Mouse (Mus musculus): ENCODE measurements around the gene Cptp.
A peak's percentile ranks its signal among the peaks of the same experiment; 100 is the strongest.

The Cptp gene

GRCm38 (mm10) chr4:155869317-155870033 is at the start of gene Cptp, which contains the start of gene Ints11:
Gene Cptp, minus strand, starts transcription at chr4:155869440.
Gene Ints11, plus strand, starts transcription at chr4:155869546.
- DNase-seq, result peak; percentile 97

- no peak for DNase-seq
These were observed 39.5 kb upstream of the Cptp start for GRCm38 (mm10) chr4:155908751-155909150.

DNA sequence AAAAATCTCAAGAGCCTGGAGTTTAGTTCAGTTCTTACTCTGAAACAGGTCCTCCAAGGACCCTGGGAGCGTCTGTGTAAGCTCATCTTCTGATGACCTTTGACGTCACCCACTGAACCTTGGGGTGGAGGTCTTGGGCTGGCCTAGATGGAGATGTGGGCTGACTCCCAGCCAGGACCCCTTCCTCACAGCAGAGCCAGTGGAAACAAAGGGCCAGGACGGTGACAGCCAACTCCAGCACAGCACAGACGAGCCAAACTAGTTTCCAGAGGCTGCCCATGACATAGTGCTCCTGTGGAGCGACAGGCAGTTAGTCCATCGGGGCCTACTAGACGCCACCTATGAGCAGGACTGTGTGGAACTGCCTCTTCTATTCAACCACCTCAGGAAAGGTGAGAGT is 39.0 kb upstream of the Cptp start:
- no peak for DNase-seq

GRCm38 (mm10) chr4:155907003-155907402 is 37.8 kb upstream of the Cptp start:
- no peak for DNase-seq

DNA sequence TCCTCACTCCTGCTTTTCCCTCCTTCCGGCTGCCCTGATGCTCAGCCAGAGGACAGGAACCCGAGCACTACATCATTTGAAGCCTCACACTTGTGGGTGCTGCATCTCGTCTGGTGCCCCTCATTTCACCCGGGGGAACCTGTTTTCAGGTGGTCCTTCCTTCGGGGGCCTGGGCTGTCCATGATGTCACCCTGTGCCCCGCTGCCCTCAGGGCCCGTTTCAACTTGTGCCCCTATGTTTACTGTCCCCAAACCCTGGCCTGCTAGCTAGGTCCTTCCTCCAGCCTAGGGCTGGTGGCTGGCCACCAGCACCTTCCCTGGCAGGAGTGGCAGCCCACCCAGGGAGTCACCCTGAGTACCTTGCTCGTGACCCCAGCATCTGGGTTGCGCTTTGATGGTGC is 36.9 kb upstream of the Cptp start:
- no peak for DNase-seq

DNA sequence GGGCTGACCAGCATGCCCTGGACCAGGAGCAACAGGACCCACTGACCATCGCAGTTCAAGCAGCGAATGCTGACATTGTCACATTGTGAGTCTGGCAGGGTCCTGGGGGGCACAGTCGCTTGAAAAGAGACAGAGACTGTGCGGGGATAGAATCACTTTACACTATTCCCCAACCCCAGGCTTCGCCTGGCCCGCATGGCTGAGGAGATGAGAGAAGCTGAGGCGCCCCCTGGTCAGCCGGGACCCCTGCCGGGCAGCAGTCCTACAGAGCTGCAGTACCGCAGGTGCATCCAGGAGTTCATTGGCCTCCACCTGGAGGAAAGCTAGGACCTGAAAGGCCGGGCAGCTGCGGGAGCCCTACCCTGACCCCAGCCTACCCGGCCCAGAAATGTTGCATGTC is 36.4 kb upstream of the Cptp start:
- peak; percentile 2 for DNase-seq

DNA sequence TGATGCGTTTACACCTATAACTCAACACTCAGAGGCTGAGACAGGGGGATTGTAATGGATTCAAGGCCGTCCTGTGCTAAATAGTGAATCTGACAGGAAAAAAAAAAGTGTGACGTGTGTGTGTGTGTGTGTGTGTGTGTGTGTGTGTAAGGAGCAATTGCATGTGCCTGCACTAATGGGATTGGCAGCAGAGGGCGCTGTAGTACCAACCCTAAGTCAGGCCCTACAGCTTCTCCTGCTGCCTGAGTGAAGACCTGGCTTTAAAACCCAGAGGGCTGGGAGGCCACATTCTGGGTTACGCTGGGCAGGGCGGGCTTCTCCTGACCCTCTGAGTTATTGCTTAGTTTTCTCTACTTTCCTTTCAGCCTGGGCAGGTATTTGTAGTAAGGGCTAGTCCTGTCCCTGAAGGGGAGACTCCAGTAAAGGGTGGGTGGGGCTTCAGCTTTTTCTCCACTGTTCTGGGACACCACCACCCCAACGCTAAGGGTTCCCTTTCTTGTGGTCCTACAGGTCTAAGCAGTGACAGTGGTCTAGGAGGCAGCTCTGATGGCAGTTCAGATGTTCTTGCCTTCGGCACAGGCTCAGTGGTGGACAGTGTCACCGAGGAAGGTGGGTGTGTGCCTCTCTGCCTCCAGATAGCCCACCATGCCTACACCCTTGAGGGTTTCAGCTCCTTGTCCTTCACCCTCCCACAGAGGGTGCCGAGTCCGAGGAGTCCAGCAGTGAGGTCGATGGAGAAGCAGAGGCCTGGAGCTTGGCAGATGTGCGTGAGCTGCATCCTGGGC is 35.3 kb upstream of the Cptp start:
- DNase-seq, result peak; percentile 48

DNA sequence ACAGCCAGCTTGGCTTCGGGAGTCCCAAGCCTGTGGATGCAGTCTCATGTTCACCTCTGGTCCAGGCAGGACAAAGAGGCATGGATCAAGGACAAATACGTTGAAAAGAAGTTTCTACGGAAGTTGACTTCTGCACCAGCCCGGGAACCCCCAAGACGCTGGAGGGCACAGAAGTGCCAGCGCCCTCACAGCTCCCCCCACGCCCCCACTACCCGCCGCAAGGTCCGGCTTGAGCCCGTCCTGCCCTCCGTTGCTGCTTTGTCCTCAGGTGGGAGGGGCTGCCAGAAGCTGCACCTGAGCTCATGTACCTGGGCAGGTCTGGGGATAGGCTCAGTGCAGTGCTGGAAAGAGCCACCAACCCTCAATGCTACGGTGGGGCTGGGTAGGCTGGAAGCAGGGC is 34.0 kb upstream of the Cptp start:
- DNase-seq, result peak; percentile 2

DNA sequence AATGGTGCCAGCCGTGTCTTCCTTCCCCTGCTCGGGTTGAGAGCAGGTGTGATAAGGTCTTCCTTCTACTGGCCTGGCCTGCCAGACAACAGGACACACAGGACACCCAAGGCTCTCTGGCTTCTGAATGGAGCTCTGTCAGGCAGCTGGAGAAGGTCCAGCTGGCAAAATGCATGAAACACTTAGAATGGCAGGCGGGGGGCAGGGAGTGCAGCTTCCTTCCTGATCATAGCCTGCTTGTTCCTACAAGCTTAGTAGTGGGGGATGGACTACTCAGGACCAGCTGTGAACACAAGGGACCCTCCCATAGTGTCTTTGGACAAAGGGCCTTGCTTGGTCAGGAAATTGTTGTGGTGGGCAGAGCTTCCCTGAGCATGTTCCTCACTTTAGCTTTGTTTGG is 32.0 kb upstream of the Cptp start:
- peak; percentile 2 for DNase-seq

GRCm38 (mm10) chr4:155899355-155899754 is 30.1 kb upstream of the Cptp start:
- peak; percentile 2 for DNase-seq

GRCm38 (mm10) chr4:155898318-155898717 is 29.1 kb upstream of the Cptp start:
- DNase-seq, result no peak

DNA sequence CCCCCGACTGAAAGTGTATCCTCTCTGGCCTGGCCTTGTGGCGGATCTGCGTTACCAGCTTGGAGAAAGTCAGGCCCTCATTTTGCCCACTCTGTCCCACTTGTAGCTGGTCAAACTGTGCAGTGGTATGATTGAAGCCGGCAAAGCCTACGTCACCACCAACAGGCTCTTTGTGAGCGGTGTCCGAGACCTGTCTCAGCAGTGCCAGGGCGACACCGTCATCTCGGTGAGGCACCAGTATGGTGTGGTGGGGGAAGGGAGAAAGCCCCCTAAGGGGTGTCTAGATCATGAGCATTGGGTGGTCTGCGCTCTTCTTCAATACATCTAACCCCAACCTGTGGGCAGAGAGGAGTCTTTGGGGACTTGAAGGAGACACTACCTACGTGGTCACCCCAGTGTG is 27.2 kb upstream of the Cptp start:
- peak; percentile 1 for DNase-seq

DNA sequence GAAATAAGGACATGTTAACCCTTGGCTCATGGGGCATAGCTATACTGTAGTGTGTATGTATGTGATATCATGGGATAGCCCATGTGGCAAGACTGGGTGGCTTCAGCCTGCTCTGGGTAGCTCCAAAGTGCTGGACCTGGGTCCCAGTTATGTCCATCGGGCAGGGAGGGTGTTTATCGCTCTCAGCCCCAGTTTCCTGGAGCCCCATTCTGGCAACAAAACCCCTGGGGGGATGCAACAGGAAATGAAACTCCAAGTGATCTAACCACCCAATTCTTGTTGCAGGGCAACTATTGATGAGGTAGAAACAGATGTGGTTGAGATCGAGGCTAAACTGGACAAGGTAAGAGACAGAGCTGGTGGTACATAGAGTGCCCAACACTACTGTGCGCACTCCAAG is 26.6 kb upstream of the Cptp start:
- peak; percentile 1 for DNase-seq

DNA sequence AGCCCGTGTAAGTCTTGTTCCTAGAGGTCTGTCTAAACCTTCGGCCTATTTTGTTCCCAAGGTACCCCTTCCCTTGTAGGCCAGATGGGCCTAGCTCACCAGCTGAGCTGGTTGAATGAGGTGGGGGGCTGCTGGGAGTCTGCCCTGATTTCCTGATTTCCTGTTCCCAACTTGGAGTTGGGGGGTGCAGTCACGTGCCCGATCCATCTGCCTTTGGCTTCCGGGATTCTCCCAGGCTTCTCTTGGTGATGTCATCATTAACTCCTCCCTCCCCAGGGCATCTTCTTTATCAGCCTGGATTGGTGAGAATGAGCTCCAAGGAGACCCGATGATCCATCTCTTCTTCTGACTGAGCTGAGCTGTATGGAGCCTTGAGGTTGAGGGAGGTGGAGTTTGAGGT is 26.0 kb upstream of the Cptp start:
- DNase-seq, result peak; percentile 2

GRCm38 (mm10) chr4:155894311-155894881 is 25.2 kb upstream of the Cptp start:
- DNase-seq, result peak; percentile 84

- DNase-seq, result peak; percentile 1
These were observed 24.0 kb upstream of the Cptp start for GRCm38 (mm10) chr4:155893212-155893690.

DNA sequence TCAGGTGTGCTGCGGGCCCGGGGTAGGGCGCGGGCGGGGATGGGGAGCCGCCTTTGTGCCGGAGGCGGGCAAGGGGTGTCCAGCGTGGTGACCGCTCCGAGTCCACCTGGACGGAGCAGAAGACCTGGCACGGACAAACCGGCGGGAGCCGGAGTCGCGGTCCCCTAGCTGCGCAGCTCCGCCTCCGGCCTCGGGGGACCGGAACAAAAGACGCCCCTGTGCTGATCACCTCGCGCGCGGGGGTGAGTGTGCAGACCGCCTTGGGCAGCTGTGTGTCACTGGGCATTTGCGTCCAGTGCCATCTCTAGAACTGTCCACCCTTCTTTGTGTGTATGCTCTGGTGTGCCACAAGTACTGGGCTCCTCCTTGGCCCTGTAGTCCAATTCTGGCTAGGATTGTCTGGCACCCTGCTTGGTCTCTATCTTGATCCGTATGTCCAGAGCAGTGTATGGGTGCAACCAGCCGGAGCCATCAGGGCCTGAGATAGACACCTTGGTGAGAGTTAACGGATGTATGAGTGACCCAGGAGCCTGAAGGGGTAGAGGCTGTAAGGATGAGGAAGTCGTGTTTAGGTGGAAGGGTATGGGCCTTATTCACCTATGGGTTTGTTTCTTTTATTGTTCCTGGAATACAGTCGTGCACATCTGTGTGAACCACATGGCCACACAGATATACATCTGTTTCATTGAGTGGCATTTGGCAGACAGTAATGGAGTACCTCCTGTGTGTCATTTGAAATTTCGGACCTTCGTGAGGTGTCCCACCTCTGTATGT is 23.4 kb upstream of the Cptp start:
- peak; percentile 55 for DNase-seq

GRCm38 (mm10) chr4:155892017-155892416 is 22.8 kb upstream of the Cptp start:
- peak; percentile 92 for DNase-seq

GRCm38 (mm10) chr4:155891551-155892001 is 22.3 kb upstream of the Cptp start, which contains the start of the genes Pusl1 and Acap3:
Gene Pusl1, minus strand, starts transcription at chr4:155891781.
Gene Acap3, plus strand, starts transcription at chr4:155891822.
- DNase-seq, result peak; percentile 98

GRCm38 (mm10) chr4:155891011-155891471 is 21.8 kb upstream of the Cptp start:
- DNase-seq, result no peak

- DNase-seq, result no peak
These were observed 20.1 kb upstream of the Cptp start for GRCm38 (mm10) chr4:155889316-155889715.

GRCm38 (mm10) chr4:155888181-155888580 is 18.9 kb upstream of the Cptp start:
- DNase-seq, result no peak

- no peak for DNase-seq
These were observed 18.4 kb upstream of the Cptp start for GRCm38 (mm10) chr4:155887674-155888073.

All from liver (tissue).